Mouse (Mus musculus) embryo, embryonic 11.5 days (tissue): ENCODE data around the gene Prim2.

ENCODE experiments used
- DNase-seq: peaks from one replicate; pipeline ENCODE4 v3.0.0-alpha.2; 2012; ENCODE audit warnings: low read depth, low spot score

Gene Prim2

GRCm38 (mm10) chr1:33669708-33670141 lies at the start of gene Prim2:
Gene Prim2, minus strand, starts transcription at chr1:33669795.
- DNase-seq, result peak; percentile 77

- DNase-seq, result no peak
These were observed 48.0 kb upstream of the Prim2 start for GRCm38 (mm10) chr1:33717636-33718035.

DNA sequence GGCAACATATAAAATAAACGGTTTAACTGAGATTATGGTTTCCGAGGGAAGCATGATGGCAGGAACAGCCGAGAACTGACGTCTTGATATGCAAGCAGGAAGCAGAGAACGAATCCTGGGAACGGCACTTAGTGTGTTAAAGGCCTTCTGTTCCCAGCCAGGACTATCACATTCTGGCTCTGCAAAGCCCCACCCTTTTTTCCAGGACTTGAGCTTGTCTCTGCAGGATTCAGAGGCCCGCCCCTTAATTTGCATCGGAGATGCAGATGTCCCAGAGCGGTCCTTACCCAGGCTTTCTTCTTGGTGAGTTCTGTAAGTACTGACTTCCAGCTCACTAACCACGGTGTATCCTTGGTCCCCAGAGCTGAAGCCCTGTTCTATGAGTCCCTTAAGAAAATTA lies 45.2 kb upstream of the Prim2 start:
- no peak for DNase-seq

GRCm38 (mm10) chr1:33712026-33712425 lies 42.4 kb upstream of the Prim2 start:
- no peak for DNase-seq

DNA sequence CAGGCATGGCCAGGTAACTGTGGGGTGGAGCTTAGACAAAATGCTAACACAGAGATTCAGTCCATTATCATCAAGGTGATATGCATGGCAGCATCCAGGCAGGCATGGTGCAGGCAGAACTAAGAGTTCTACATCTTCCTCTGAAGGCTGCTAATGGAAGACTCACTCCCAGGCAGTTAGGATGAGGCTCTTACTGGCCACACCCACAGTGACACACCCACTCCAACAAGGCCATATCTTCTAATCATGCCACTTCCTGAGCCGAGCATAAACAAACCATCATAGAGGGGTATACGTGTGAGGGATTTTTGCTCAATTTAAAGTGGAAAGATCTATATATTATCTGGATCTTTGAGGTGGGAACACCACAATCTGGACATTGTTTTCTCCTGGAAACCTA lies 40.0 kb upstream of the Prim2 start:
- DNase-seq, result no peak

GRCm38 (mm10) chr1:33701244-33701643 lies 31.6 kb upstream of the Prim2 start:
- DNase-seq, result no peak

- no peak for DNase-seq
These were observed 26.4 kb upstream of the Prim2 start for GRCm38 (mm10) chr1:33696016-33696415.

GRCm38 (mm10) chr1:33693893-33694292 lies 24.3 kb upstream of the Prim2 start:
- DNase-seq, result no peak

DNA sequence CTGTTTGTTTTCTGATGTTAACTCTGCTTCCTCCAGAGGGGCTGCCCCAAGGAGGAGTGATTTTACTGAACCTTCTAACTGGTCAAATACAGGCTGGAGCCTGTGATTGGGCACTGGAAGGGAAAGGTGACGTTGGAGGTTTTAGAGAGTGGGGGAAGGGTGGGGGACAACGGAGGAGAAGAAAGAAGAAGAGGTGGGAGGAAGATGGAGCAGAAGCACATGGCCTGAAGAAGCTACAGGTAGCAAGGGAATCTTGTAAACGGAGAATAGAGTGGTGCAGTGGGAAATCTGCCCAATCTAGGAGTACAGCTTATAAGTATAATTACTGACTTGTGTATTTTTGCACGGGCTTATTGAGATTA lies 20.5 kb upstream of the Prim2 start:
- no peak for DNase-seq

GRCm38 (mm10) chr1:33689446-33690086 lies 20.0 kb upstream of the Prim2 start:
- no peak for DNase-seq

- no peak for DNase-seq
These were observed 19.2 kb upstream of the Prim2 start for GRCm38 (mm10) chr1:33688810-33689209.

GRCm38 (mm10) chr1:33684459-33684858 lies 14.9 kb upstream of the Prim2 start:
- DNase-seq, result no peak

GRCm38 (mm10) chr1:33680890-33681289 lies 11.3 kb upstream of the Prim2 start:
- no peak for DNase-seq

- no peak for DNase-seq
These were observed 10.8 kb upstream of the Prim2 start for GRCm38 (mm10) chr1:33680435-33680834.

GRCm38 (mm10) chr1:33673158-33673960 lies 3.8 kb upstream of the Prim2 start:
- no peak for DNase-seq

DNA sequence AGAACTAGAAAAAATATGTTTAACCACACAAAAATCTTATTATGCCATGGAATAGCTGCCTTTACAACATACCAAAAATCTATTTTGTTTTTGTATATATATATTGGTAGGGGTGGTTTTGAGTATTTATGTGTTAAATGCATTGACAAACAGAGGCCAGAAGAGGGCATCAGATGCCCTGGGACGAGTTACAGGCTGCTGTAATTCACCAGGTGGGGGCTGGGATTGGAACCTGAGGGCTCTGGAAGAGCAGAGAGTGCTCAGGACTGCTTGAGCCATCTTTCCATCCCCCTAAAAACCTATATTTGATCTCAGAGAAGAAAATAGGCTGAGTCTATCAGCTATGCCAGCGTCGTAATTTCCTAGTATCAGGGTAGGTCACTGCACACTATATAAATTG lies 2.9 kb upstream of the Prim2 start:
- DNase-seq, result peak; percentile 32

DNA sequence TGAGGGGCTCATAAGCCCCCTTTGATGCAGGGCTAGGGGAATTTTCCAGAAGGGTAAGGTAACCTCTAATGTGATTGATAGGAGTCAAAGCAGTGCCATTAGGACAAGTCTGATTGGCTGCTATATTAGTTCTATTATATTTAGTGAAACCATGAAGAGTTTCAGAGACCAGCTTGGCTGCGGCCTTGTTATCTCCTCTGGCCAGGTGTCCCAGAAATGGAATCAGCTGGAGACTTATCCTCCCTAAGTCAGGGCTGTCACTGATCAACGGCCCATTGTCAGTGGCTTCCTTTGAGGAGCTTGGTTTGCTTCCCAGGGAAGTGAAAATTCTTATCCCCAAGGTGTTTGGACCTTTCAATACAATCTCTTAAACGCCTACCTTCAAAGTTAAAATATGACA lies 2.5 kb upstream of the Prim2 start:
- no peak for DNase-seq

DNA sequence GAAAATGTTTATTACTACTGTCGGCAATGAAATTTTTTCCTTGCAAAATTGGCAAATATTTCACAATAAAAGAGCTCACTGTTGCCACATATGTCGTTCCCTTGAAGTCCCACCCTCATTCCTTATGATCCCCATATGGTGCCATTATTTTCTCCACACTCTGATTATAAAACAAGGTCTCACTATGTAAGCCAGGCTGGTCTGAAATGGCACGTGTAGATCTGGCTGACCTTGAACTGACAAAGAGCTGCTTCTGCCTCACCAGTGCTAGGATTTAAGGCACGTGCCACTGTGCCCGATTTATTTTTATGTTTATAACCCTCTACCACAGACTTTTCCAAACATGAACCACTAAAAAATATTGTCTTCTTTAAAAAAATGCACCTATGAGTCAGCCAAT lies 1.8 kb upstream of the Prim2 start:
- no peak for DNase-seq

DNA sequence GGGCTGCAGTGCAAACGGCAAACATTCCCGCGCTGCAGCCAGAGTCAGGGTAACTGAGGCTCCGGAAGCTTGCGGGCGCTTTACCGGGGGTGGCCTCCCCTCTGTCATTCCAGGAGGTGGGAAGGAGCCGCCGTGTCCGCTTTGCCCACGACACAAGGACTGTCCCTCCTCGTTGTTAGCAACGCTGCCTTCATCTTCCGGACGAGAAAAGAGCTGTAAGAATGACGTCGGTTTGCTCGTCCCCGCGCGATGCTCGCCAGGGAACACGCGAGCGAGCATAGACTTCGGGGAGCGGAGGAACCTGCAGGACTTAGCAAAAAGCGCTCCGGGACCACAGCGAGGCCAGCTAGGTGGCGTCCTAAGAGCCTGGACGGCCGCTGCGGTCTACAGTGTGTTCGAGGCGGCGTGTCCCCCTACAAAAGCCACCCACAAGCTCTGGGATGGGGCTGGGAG lies 595 bp upstream of the Prim2 start:
- DNase-seq, result peak; percentile 57

GRCm38 (mm10) chr1:33663605-33664117 lies 5.9 kb downstream of the Prim2 start:
- DNase-seq, result no peak

DNA sequence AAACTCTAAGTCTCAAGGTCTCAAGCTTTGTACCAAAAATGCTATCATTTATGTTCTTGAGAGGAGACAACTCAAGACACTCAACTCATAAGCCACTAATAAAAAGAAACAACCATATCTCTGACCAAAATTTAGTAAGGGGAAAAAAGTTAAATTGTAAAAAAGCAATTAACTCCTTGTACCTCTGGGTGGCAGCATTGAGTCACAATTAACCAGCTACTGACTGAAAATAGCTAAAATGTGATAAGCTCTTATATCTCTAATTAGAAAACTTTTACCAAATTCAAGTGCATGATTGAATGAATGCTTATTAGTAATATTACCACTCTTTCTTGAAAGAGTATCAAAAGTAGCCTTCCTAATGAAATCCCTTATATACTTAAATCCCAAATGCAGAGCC lies 6.4 kb downstream of the Prim2 start:
- no peak for DNase-seq

DNA sequence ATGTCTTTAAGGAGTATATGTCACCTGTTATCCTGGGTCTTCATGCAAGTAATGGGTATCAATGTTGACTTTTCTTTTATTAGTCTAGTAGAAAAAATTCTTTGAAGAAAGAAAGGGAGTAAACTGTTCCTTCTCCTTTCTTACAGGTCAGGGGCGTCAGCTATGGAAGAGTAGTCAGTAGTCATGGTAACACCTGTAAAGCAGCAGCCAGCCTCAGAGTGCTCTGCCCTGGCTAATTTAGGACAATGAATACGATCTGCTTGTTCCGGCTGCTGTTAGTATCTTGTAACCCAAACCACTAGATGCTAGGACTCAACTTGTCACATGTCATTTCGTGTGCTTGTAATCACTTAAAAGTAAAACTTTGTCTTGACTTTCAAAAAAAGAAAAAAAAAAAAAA lies 11.3 kb downstream of the Prim2 start:
- DNase-seq, result no peak

GRCm38 (mm10) chr1:33657574-33658149 lies 11.9 kb downstream of the Prim2 start:
- DNase-seq, result no peak
